11 mouse cellular contexts compared by ENCODE assay signal in the genomic region with DNA sequence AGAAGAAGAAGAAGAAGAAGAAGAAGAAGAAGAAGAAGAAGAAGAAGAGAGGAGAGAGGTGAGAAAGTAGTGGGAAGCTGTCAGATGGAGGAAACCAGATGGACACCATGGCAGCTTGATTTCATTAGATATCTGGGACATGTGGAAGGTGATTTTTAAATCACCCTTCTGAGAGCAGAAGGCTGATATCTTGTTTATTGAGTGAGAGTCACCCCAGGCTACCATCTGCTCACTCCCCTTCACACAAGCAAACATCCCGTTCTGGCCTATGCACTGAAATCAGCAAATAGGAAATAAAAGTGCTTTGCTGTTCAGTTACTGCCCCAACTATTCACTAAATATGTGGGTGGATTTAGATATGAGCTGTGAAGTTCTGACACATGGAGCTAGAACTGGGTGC.
"Had no signal": no experiment of that assay in that cellular context is flagged by ENCODE, and none has a peak within 500 bp of the region (broad histone marks: within the 10 kb centered on the region; RNA-seq: fewer than 3 reads in every experiment).

No protein-coding gene starts in this region.

- DNase-seq: kidney, adult 11 months; kidney, adult 8-10 months; kidney, postnatal 10 days; kidney, postnatal 36 days; liver, embryonic 13.5 days; lung, adult 2 months; lung, postnatal 14 days; lung, postnatal 4 days; midbrain, embryonic 14.5 days; right cerebral cortex, postnatal 14 days; right cerebral cortex, postnatal 4 days had no signal
